Mouse (Mus musculus): ENCODE results near the gene Anxa9.

Anxa9 gene

GRCm38 (mm10) chr3:95247660-95248336 lies 59.2 kb downstream of the Anxa9 start:
- no peak for DNase-seq (ENCODE audit: low spot score)

GRCm38 (mm10) chr3:95246465-95247231 lies 60.3 kb downstream of the Anxa9 start:
- peak; percentile 84 for DNase-seq (ENCODE audit: low spot score)
